ENCODE assay signal across 9 mouse cellular contexts in the genomic region with DNA sequence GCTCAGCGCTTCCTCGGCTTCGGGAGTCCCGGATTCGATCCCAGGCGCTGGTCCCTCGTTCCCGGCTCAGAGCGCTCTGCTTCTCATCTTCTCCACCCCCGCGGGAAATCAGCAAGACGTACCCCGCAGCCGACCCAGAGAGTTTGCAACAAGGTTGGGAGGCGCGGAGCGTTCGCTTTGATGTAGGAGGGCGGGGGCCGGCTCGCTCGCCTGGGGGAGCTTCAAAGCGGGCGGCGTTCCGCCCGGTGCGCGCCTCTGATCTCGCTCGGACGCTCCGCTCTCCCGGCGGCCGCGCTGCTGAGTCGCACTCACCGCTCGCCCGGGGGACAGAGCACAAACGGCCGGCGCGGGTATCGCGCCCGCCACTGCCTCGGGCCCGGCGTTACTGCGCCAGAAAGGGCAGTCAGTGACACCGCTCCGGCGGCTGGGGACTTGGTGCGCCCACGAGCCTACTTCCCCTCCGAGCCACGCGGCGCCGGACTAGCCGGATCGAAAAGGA. TPM values are rescaled to one million over a fixed set of nuclear protein-coding genes. Genes with fewer than 3 reads are reported as not detected.
DNase-seq lines count a peak whose midpoint lies in the region; ATAC-seq lines count a peak whose summit lies in the region.
"Had no signal": no experiment of that assay in that cellular context is flagged by ENCODE, and none has a peak within 500 bp of the region (broad histone marks: within the 10 kb centered on the region; RNA-seq: fewer than 3 reads in every experiment).

No protein-coding gene starts in this region.

- ATAC-seq in hindbrain, embryonic 12.5 days (ENCODE audit: low FRiP score): no peak
- no peak for ATAC-seq in midbrain, embryonic 12.5 days (ENCODE audit: low FRiP score, low read depth)
- no peak for ATAC-seq in erythroblast, adult 5-6 weeks (replicated peaks; ENCODE audit: low FRiP score, poor library complexity, severe bottlenecking)
- ATAC-seq in erythroid progenitor cell, adult 5-6 weeks (replicated peaks; ENCODE audit: low FRiP score, poor library complexity, severe bottlenecking): no peak

- peak overlapping the region; percentile 47 for H3K4me3 ChIP-seq in hindbrain, embryonic 12.5 days
- H3K4me3 ChIP-seq in midbrain, embryonic 12.5 days: peak overlapping the region; percentile 53

- H3K27ac ChIP-seq in hindbrain, embryonic 12.5 days: peak overlapping the region; percentile 78
- H3K27ac ChIP-seq in midbrain, embryonic 12.5 days (replicated peaks): peak overlapping the region; percentile 73

- peaks cover 88% of the 10 kb centered on the region for H3K27me3 ChIP-seq in hindbrain, embryonic 12.5 days
- H3K27me3 ChIP-seq in midbrain, embryonic 12.5 days: peaks cover 91% of the 10 kb centered on the region

- H3K4me2 ChIP-seq in hindbrain, embryonic 12.5 days (replicated peaks): peak overlapping the region; percentile 53
- peak overlapping the region; percentile 66 for H3K4me2 ChIP-seq in midbrain, embryonic 12.5 days (replicated peaks)

- no peaks in the 10 kb centered on the region for H3K36me3 ChIP-seq in hindbrain, embryonic 12.5 days
- H3K36me3 ChIP-seq in midbrain, embryonic 12.5 days: no peaks in the 10 kb centered on the region

- WGBS in hindbrain, embryonic 12.5 days: under 1% methylated on average over 64 of the region's 64 CpGs
- WGBS in midbrain, embryonic 12.5 days: under 1% methylated on average over 64 of the region's 64 CpGs

- peak overlapping the region; percentile 73 for H3K9ac ChIP-seq in hindbrain, embryonic 12.5 days
- peak overlapping the region; percentile 59 for H3K9ac ChIP-seq in midbrain, embryonic 12.5 days (replicated peaks)

- H3K9me3 ChIP-seq in hindbrain, embryonic 12.5 days (replicated peaks): no peaks in the 10 kb centered on the region
- no peaks in the 10 kb centered on the region for H3K9me3 ChIP-seq in midbrain, embryonic 12.5 days

- peaks cover 23% of the 10 kb centered on the region for H3K4me1 ChIP-seq in hindbrain, embryonic 12.5 days
- H3K4me1 ChIP-seq in midbrain, embryonic 12.5 days: peaks cover 29% of the 10 kb centered on the region

- DNase-seq in kidney, postnatal 10 days: peak; percentile 43
- DNase-seq in kidney, postnatal 25 days: no peak
- peak; percentile 63 for DNase-seq in embryo, embryonic 9.5 days (ENCODE audit: extremely low spot score)
- DNase-seq in gastrocnemius, adult 18-20 months (ENCODE audit: low spot score): no peak

RNA-seq across cellular contexts. Expression of gene Nkx6-1, which starts 0.3 kb away (rescaled TPM):
- 18.4 and 18.9 TPM in 2 replicates for polyA plus RNA-seq in hindbrain, embryonic 12.5 days (2016; fragmentation: Nextera tagmentation; extraction: Ambion mirVana)
- 6.0 and 7.8 TPM in 2 replicates for polyA plus RNA-seq in midbrain, embryonic 12.5 days (2016; fragmentation: Nextera tagmentation; extraction: Ambion mirVana)
- not detected in 2 replicates for total RNA-seq in erythroblast, adult 5-6 weeks (2015; ENCODE audit: low replicate concordance)
- total RNA-seq in erythroblast, adult 5-6 weeks (2017; ENCODE audit: low replicate concordance): not detected in 2 replicates
- total RNA-seq in erythroid progenitor cell, adult 5-6 weeks (2015; ENCODE audit: low replicate concordance): not detected in 2 replicates
- total RNA-seq in erythroid progenitor cell, adult 5-6 weeks (2017; ENCODE audit: low replicate concordance): not detected in 2 replicates
- not detected for total RNA-seq in gastrocnemius, adult 18-20 months (2021)
- polyA plus RNA-seq: large intestine, adult 2 months had no signal

Comparison
In these comparisons a context has a peak if more than half of its experiments do, and no peak if none do; other contexts are left out.
1. DNase-seq: peak in kidney, postnatal 10 days (single experiment) and embryo, embryonic 9.5 days (single experiment); none in kidney, postnatal 25 days (0 of 2) and gastrocnemius, adult 18-20 months (single experiment).